17 mouse cellular contexts compared by ENCODE assay signal in genomic region chrX:7474831-7475230, GRCm38 (mm10).
A peak's percentile ranks its signal among the peaks of the same experiment; 100 is the strongest.
DNase-seq lines count a peak whose midpoint lies in the region; ATAC-seq and TF ChIP-seq lines count a peak whose summit lies in the region.
"Had no signal": no experiment of that assay in that cellular context is flagged by ENCODE, and none has a peak within 500 bp of the region (broad histone marks: within the 10 kb centered on the region; RNA-seq: fewer than 3 reads in every experiment).

No protein-coding gene starts in this region.

- ATAC-seq in stomach, postnatal 0 days (ENCODE audit: low FRiP score, low TSS enrichment): no peak
- ATAC-seq: intestine, embryonic 16.5 days; liver, postnatal 0 days had no signal

- H3K4me2 ChIP-seq in stomach, postnatal 0 days (replicated peaks; ENCODE audit: low read depth): no peak overlapping the region
- H3K4me2 ChIP-seq: embryonic facial prominence, embryonic 12.5 days; hindbrain, embryonic 13.5 days; limb, embryonic 15.5 days; midbrain, embryonic 12.5 days; neural tube, embryonic 15.5 days had no signal

- H3K4me1 ChIP-seq in stomach, postnatal 0 days (replicated peaks; ENCODE audit: control insufficient read depth, insufficient read depth): no peaks in the 10 kb centered on the region
- H3K4me1 ChIP-seq: embryonic facial prominence, embryonic 12.5 days; hindbrain, embryonic 13.5 days; limb, embryonic 15.5 days; midbrain, embryonic 12.5 days; neural tube, embryonic 15.5 days had no signal

- H3K27ac ChIP-seq in stomach, postnatal 0 days (replicated peaks): no peak overlapping the region
- H3K27ac ChIP-seq: embryonic facial prominence, embryonic 12.5 days; hindbrain, embryonic 13.5 days; limb, embryonic 15.5 days; midbrain, embryonic 12.5 days; neural tube, embryonic 15.5 days had no signal

- TF ChIP-seq CTCF in stomach, postnatal 0 days (IDR thresholded peaks at IDR 0.05; ENCODE audit: low read depth): no peak

- WGBS in stomach, postnatal 0 days: 50% methylated on average over 2 of the region's 2 CpGs

- H3K4me3 ChIP-seq in stomach, postnatal 0 days (ENCODE audit: low read depth, low read length): no peak overlapping the region
- H3K4me3 ChIP-seq: embryonic facial prominence, embryonic 12.5 days; hindbrain, embryonic 13.5 days; limb, embryonic 15.5 days; midbrain, embryonic 12.5 days; neural tube, embryonic 15.5 days had no signal

- no peak for TF ChIP-seq EP300 in stomach, postnatal 0 days (optimal IDR thresholded peaks at IDR 0.05)

- DNase-seq in layer of hippocampus, adult 11-12 months (ENCODE audit: low spot score): peak; percentile 31
- DNase-seq in layer of hippocampus, adult 9-10 months (ENCODE audit: low spot score): no peak
- DNase-seq in cerebellum, adult 11-12 months: peak; percentile 67
- peak; percentile 13 to 43 for DNase-seq in cerebellum, postnatal 14 days
- peak; percentile 25 for DNase-seq in right cerebral cortex, postnatal 10 days (ENCODE audit: low spot score in 2 of 2)
- no peak for DNase-seq in stomach, postnatal 0 days (ENCODE audit: low spot score)
- no peak for DNase-seq in gastrocnemius, postnatal 25 days
- DNase-seq: adrenal gland, postnatal 25 days; kidney, postnatal 10 days; liver, postnatal 0 days; lung, postnatal 36 days had no signal

- H3K9me3 ChIP-seq in stomach, postnatal 0 days (ENCODE audit: control insufficient read depth, low read length): no peaks in the 10 kb centered on the region
- H3K9me3 ChIP-seq: embryonic facial prominence, embryonic 12.5 days; hindbrain, embryonic 13.5 days; limb, embryonic 15.5 days; midbrain, embryonic 12.5 days; neural tube, embryonic 15.5 days had no signal

- H3K27me3 ChIP-seq in stomach, postnatal 0 days (ENCODE audit: control insufficient read depth, insufficient read depth, low read length): no peaks in the 10 kb centered on the region
- H3K27me3 ChIP-seq: embryonic facial prominence, embryonic 12.5 days; hindbrain, embryonic 13.5 days; limb, embryonic 15.5 days; midbrain, embryonic 12.5 days; neural tube, embryonic 15.5 days had no signal

- H3K9ac ChIP-seq in stomach, postnatal 0 days (ENCODE audit: low read length): no peak overlapping the region
- H3K9ac ChIP-seq: embryonic facial prominence, embryonic 12.5 days; hindbrain, embryonic 13.5 days; limb, embryonic 15.5 days; liver, postnatal 0 days; midbrain, embryonic 12.5 days; neural tube, embryonic 15.5 days had no signal

- H3K36me3 ChIP-seq in stomach, postnatal 0 days (ENCODE audit: control insufficient read depth, insufficient read depth, low read length): no peaks in the 10 kb centered on the region
- H3K36me3 ChIP-seq: embryonic facial prominence, embryonic 12.5 days; hindbrain, embryonic 13.5 days; limb, embryonic 15.5 days; midbrain, embryonic 12.5 days; neural tube, embryonic 15.5 days had no signal

Comparison
In these comparisons a context has a peak if more than half of its experiments do, and no peak if none do; other contexts are left out.
1. DNase-seq: peak in layer of hippocampus, adult 11-12 months (single experiment), cerebellum, adult 11-12 months (single experiment), cerebellum, postnatal 14 days (2 of 2) and right cerebral cortex, postnatal 10 days (2 of 2); none in layer of hippocampus, adult 9-10 months (single experiment), stomach, postnatal 0 days (single experiment) and gastrocnemius, postnatal 25 days (single experiment).